Mouse (Mus musculus): ENCODE results near the gene Rad9b.

The Rad9b gene

GRCm38 (mm10) chr5:122284183-122285028, 69.6 kb downstream of the Rad9b start, which contains the start of gene Pptc7:
Pptc7 (plus strand) TSS chr5:122284365.
- DNase-seq (ENCODE audit: low spot score in 2 of 2): peak; percentile 88 to 92

- DNase-seq (ENCODE audit: low spot score in 2 of 2): no peak
Observed at GRCm38 (mm10) chr5:122283828-122284182, 70.2 kb downstream of the Rad9b start.

GRCm38 (mm10) chr5:122280827-122281462, 73.1 kb downstream of the Rad9b start:
- DNase-seq (ENCODE audit: low spot score in 2 of 2): peak in 1 of 2 experiments; percentile 26

- DNase-seq (ENCODE audit: low spot score in 2 of 2): no peak
Observed at GRCm38 (mm10) chr5:122280422-122280826, 73.6 kb downstream of the Rad9b start.

- DNase-seq (ENCODE audit: low spot score in 2 of 2): no peak
Observed at GRCm38 (mm10) chr5:122279799-122280421, 74.1 kb downstream of the Rad9b start.

- no peak for DNase-seq (ENCODE audit: low spot score in 2 of 2)
Observed at GRCm38 (mm10) chr5:122278946-122279345, 75.1 kb downstream of the Rad9b start.

GRCm38 (mm10) chr5:122274785-122275184, 79.2 kb downstream of the Rad9b start:
- no peak for DNase-seq (ENCODE audit: low spot score in 2 of 2)
